Mouse (Mus musculus) CD8-positive naive resting alpha-beta T cell, adult 2 months (primary cell): ENCODE measurements around the gene Mob3a.

Experiments
- DNase-seq, 2 experiments: peaks; one replicate each; pipeline ENCODE4 v3.0.0; 2022; ENCODE audit warnings: low read depth in 2 of 2, low spot score in 2 of 2

Mob3a gene

GRCm38 (mm10) chr10:80700732-80701131, 1.0 kb downstream of the Mob3a start:
- peak; percentile 61 to 68 for DNase-seq

GRCm38 (mm10) chr10:80700038-80700504, 1.7 kb downstream of the Mob3a start:
- DNase-seq = no peak

GRCm38 (mm10) chr10:80698605-80699004, 3.2 kb downstream of the Mob3a start:
- no peak for DNase-seq

GRCm38 (mm10) chr10:80697812-80698211, 4.0 kb downstream of the Mob3a start:
- DNase-seq = no peak

- DNase-seq = no peak
Measured at GRCm38 (mm10) chr10:80697393-80697787, 4.4 kb downstream of the Mob3a start.

- no peak for DNase-seq
Measured at GRCm38 (mm10) chr10:80696502-80697392, 5.0 kb downstream of the Mob3a start.

GRCm38 (mm10) chr10:80695801-80696501, 5.8 kb downstream of the Mob3a start:
- DNase-seq = no peak

- DNase-seq = peak; percentile 81 to 83
Measured at GRCm38 (mm10) chr10:80695186-80695585, 6.6 kb downstream of the Mob3a start.

- no peak for DNase-seq
Measured at GRCm38 (mm10) chr10:80694159-80694938, 7.4 kb downstream of the Mob3a start.

GRCm38 (mm10) chr10:80693401-80694045, 8.3 kb downstream of the Mob3a start:
- no peak for DNase-seq

- no peak for DNase-seq
Measured at GRCm38 (mm10) chr10:80692249-80693165, 9.3 kb downstream of the Mob3a start.

GRCm38 (mm10) chr10:80687850-80688249, 13.9 kb downstream of the Mob3a start:
- DNase-seq = peak; percentile 59 to 69

GRCm38 (mm10) chr10:80686617-80687016, 15.2 kb downstream of the Mob3a start:
- DNase-seq = no peak

GRCm38 (mm10) chr10:80684984-80685383, 16.8 kb downstream of the Mob3a start:
- no peak for DNase-seq

- DNase-seq = peak; percentile 76 to 82
Measured at GRCm38 (mm10) chr10:80684214-80684613, 17.6 kb downstream of the Mob3a start.

GRCm38 (mm10) chr10:80683647-80684046, 18.1 kb downstream of the Mob3a start:
- DNase-seq = no peak

GRCm38 (mm10) chr10:80682003-80682402, 19.8 kb downstream of the Mob3a start:
- DNase-seq = peak in 1 of 2 experiments; percentile 47

- no peak for DNase-seq
Measured at GRCm38 (mm10) chr10:80680260-80680696, 21.5 kb downstream of the Mob3a start.

- no peak for DNase-seq
Measured at GRCm38 (mm10) chr10:80679556-80680259, 22.1 kb downstream of the Mob3a start.
